Mouse (Mus musculus): ENCODE measurements around the gene Stx16.

The Stx16 gene

DNA sequence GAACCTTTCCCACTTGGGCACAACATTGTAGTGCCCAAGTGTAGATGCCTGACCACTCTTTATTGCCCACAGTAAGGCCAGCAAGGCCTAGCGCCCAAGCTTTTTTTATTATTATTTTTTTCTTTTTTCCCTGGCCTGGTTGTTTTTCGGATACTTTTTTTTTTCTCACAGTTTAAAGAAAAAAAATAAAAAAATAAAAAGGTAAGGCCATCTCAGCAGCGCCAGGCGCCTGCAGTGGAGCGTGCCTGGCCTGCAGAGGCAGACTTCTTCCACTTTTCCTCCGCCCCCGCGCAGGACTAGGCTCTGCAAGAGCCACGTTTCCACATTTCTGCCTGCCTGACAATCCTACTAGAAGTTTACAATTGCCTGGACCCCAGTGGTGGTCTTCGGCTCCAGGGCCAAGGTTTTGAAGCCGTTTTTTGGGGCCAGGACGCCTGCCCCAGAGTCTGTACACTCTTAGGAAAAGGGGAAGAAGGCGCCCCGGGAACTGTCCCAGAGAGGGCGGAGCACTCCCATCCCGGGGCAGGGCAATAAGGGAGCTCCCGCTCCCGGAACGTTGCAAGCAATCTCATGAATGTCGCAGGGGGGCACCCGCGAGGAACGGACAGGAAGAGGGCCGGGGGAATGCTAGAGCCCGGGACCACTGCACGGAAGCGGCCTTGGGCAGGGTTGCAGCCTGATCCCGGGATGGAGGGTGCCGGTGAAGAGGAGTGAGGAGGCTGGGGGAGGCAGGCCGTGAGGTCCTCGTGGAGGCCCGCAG lies at the start of gene Stx16:
Stx16 (plus strand) TSS at position 636 of the 760 bp plus-strand sequence.
- peak; percentile 96 for DNase-seq (ENCODE audit: low spot score)

DNA sequence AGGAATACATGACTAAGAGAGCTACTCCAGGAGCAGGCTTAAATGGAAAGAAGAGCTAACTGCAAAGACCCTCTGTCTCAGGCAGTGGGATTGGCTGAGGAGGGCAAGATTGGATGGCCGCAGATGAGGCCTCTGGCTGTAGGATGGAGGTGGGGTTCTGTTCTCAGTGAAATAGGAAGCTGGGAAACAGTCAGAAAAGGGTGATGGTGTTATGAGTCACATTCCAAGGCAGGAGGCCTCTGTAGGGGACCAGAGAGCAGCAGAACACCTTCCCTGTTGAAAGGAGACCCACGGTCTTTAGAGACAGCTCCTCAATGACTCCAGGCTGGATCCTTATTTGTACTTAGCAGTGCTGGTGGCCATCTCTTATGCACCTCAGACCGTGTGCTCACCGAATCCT lies 49.7 kb upstream of the Stx16 start:
- DNase-seq (ENCODE audit: low spot score) = no peak

DNA sequence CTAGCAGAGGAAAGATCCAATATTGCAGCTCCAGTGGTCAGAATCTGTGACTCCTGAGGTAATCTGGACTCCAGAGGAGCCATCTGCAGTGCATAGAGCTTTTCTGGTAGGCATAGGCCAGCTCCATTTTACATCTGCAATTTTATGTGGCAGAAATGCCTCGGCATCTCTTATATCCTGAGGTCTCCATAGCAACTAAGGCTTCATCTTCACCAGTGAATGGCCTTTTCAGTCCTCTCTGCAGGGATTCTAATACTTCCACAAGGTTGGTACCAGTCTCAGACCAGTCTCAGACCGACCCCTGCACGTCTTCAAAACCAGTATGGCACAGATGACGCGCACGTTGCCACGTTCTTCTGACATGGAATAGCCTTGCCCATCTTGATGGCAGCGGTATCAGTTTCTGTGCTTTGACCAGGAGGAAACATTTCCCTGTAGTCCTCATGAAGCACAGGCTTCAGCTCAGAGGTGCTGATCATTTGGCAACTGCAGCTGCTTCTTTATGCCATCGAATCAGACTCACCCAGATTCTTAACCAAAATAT lies 42.8 kb upstream of the Stx16 start:
- DNase-seq (ENCODE audit: low spot score) = no peak

DNA sequence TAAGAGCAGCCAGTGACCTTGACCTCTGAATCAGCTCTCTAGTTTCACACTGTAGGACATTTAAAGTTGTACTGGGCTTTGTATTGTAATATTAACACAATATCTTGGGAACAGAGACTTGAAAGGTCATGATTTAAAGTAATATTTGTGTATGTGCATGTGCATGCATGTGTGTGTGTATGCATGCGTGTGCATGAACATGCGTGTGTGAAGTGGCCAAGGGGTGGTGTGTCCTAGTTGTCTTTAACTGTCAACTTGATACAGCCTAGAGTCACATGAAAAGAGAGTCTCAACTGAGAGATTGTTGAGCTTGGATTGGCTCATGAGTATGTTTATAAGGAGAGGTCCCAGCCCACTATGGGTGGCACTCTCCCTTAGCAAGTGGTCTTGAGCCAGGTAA lies 28.5 kb upstream of the Stx16 start:
- DNase-seq (ENCODE audit: low spot score) = no peak

DNA sequence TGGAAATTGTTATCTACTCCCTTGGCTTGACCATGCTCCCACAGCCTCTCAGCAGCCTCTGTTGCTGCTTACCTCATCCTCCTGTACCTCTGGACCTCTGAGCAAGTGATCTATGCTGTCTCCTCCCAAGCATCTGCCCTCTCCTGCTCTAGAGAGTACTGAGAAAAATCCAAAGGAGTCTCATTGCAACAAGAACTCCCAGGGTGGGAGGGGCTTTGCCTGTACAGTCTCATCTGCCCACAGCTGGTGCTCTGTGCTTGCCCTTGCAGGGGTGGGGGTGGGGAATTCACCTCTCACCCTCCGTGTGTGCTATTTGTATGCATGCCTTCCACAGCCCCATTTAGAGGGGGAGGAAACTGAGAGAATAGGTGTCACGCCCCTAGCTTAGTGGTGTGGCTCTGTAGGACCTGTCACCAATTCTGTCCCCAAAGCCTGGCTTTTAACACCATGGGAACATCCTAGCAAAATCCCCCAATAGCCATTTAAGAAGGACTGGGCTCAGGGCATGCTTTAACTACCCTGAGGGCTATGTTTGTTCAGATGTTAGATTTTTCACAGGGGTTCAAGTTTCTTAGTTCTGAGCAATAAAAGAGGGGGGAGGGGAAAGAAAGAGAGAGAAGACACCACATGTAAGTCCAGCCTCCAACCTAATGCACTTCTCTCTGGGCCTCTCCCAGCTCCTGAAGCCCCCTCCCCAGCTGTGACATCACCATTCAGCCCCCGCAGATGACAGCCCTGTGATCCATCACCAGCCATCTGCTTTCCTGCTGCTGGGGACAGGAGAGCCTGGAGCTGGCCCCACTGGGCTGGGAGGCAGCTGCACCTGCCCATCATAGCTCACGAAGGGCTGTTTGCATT lies 26.4 kb upstream of the Stx16 start:
- DNase-seq (ENCODE audit: low spot score) = no peak

DNA sequence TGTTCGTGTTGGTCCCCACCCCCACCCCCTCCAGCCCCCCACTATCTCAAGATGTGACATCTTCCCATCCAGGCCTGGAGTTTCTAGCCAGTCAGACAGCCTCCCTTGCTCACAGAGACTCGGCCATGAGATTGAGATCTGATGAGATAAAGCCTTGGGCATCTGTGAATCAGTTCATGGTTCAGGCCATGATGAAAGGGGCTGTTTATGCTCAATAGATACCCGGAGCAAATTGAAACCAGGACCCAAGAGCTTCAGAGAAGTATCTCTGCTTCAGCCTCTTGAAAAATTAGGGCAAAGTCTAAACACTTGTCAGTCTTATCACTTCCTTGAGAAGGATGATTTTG lies 25.8 kb upstream of the Stx16 start:
- DNase-seq (ENCODE audit: low spot score) = no peak

DNA sequence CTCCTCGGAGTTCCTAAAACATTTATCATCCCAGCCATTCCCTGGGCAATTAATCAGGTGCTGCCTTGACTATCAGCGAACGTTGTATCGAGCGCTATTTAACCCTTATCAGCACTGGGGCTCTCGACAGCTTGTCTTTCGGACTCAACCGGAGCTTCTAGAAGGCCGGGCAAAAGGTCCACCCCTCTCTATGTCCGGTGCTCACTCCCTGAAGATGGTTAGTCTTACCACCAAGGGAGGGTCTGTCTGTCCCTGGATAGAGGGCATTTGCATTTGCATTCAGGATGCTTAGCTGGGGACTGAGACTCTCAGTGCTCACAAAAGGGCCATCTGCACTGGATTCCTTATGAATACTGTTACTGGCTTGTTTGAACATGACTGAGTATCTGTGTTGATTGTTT lies 25.0 kb upstream of the Stx16 start:
- DNase-seq (ENCODE audit: low spot score) = no peak

DNA sequence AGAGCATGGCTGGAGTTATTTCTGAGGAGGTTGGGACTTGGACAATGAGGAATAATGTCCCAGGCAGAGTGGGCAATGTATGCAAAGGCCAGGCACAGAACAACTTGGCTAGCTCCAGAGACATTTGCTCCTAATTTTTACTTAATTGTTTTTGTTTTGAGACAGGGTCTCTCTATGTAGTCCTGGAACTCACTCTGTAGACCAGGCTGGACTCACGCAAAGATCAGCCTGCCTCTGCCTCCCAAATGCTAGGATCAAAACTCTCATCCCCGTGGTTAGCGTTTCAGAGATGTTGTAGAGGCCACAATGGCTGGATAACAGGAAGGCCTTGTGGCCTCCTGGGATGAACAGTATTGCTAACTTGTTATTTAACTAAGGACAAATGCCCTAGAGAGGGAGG lies 21.6 kb upstream of the Stx16 start:
- DNase-seq (ENCODE audit: low spot score) = no peak

DNA sequence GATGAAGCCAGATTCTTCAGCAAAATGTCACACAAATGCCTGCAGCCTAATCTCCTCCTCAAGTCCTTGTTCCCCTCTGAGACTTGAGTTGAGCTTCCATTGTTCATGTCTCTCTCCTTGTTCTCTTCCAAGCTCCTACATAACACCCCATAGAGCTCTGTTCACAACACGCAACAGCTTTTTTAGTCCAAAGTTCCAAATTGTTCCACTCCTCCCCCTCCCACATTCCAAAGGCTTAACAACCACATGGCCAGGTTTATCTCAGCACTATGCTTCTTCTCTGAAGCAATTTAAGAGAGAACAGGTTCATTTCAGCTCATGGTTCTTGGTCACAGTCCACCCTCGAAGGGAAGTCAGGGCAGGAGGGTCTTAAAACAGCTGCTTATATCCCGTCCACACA lies 18.4 kb upstream of the Stx16 start:
- DNase-seq (ENCODE audit: low spot score) = no peak

DNA sequence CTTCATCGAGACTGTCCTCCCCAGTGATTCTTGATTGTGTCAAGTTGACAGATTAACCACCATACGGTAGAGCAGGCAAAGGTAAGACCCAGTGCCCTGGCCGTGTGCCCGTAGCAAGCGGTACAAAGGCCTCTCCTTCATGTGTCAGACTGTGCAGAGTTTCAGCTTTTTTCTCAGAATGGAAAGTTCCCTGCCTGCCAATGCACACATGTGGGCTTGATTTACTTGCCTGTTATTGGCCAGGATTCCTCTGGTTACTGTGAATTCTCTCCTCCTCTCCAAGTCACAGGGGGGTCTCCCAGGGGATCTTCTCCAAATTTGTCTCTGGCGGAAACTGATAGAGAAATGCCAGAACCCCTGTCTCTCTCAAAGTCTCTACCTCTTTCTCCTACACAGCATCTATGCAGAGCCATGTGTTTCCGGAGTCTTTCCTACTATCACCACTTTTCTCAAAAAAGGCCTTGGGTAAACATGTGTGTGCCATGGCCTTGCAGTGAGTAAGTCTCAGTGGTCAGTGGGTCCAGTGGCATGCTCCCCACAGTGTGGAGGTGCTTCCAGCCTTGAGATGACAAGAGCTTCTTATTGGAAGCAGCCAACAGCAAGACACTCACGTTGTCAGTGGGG lies 17.7 kb upstream of the Stx16 start:
- DNase-seq (ENCODE audit: low spot score) = no peak

DNA sequence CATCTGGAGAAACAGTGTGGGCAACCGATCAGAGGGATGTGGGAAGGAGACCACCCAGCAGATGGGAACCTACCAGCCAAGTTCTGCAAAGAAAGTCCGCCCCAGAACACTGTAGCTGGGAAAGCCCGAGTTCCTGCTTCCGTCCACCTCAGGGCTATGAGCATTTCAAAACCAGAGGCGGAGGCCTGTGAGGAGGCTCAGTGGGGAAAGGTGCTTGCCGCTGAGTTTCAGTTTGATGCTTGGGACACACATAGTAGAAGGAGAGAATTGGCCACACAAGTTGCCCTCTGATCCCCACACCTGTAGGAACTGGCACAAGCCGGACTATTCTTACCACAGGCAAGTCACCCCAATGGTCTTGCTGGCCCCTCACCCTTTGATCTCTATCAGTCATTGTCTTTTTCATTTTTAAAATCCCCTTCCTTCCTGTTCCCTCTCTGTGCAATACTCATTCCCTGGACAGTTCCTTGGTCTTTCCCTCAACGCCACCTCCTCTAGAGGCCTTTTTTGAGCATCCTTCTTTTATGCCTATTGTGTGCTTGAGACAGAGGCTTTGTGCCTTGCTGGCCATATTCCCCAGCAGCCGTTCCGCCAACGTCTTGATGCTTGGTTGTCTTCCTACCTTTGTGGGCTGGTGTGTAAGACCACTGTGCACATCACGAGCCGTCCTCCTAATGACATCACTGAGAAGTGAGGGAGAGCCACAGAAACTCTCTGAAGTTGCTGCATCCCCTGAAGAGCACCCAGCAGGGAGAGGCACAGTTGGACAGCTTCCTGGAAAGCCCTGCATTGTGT lies 16.3 kb upstream of the Stx16 start:
- no peak for DNase-seq (ENCODE audit: low spot score)

DNA sequence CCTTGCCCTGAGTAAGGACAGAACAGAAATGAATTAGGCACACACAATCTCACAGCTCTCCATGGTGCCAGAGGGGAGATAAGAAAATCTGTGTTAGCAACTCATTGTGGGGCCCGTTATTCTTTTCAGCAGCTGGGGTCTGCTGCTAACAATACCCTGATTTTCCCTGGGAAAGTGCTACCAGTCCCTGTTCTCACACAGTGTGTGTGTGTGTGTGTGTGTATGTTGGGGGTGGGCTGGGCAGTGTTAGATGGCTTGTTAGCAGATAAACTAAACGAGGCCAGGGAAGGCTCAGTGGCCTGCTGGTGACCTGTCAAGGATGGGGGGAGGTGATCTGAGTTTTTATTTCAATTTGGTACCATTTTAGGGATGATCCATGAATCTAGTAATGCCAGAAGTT lies 14.9 kb upstream of the Stx16 start:
- no peak for DNase-seq (ENCODE audit: low spot score)

DNA sequence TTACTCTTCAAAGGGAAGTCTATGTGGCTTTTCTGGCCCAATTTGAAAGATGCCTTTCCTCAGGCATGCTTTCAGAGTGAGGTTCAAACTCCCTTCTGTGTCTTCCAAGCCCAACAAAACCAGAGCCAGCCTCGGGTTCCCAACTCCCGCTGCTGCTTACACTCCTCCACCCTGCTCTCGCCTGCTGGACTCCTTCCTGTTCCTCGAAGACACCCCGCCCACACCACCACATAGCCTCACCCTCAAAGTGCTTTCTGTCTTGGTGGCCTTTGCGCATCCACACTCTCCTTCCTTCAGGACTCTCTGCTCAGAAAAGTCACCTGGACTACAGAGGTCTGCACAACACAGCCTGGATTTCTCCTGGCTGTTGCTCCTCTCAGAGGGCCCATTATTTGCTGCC lies 13.0 kb upstream of the Stx16 start:
- DNase-seq (ENCODE audit: low spot score) = no peak

DNA sequence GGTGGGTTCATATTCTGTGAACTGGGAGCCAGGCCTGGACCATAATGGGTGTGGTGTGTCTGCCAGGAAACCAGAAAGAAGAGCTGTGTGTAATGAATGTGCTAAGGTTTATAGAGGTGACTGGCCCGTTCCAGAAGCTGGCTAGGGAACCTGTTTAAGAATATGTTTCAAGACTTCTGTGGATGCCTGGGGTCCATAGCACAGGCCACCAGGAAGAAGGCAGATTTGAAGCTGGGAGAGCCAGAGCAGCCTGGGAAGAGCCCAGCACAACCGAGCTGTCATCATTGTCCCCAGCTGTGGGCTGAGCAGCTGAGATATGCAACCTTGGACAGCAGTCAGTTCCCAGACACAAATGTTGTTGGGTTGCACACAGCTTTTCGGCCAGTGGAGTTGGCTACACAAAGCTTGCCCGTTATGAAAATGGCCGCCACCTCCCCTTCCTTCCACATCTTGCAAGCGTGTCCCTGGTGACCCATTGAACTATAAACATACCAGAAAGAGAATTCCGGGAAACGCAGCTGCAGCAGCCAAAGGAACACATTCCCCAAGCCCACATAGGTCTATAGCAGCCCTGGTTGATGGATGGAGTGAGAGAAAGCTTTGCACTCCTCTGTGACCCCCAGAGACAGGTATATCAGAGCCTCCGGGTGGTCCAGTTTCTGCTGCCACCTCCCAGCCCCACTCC lies 12.4 kb upstream of the Stx16 start:
- DNase-seq (ENCODE audit: low spot score) = no peak

DNA sequence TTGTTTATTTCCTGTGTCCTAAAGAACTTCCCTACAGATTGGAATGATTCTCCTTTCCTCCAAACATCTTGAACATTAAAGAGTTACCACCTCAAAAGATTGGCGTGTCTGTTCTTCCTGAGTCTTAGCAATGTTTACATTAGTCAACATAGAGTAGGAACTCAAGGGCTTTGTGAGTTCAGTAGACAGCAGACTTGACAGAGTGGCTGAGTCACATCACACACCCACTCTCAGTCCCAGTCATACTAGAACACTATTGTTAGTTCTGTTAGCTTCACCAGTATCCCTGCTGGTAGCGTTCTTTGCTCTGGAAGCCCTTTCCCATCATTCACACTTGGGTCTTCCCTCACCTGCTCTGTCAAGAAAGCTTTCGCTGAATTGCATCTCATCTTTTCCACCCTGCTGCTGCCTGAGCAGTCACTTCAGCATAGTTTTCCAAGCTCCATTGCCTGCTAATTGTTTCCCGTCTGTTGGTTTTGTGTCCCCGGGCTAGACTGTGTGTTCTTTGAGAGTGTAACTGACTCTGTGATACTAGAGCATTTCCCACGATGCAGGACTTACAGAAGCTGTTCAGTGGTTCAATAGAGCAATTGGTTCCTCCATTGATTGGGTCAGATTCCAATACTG lies 8.2 kb upstream of the Stx16 start:
- no peak for DNase-seq (ENCODE audit: low spot score)

DNA sequence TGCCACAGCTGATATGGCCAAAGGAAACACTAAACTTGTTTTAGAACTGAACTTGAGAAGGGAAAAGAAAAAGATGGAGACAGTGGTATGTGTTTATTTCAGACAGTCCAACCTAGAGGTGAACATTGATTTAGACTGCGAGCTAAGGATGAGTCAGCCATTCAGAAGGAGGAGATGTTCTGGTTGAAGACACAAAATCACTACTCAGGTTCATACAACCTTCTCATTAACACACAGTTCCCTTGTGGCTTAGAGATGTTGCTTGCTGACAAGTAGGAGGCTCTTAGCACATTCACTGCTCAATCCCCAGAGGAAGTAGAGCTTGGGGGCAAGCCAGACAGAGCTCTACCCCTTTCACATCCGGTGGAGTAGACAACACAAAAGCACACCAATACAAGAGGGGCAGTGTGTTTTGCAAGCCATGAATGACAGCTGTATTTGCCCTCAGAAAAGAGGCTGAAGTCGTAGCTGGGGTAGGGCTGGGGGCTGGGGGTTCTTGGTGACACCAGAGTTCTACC lies 6.5 kb upstream of the Stx16 start:
- no peak for DNase-seq (ENCODE audit: low spot score)

DNA sequence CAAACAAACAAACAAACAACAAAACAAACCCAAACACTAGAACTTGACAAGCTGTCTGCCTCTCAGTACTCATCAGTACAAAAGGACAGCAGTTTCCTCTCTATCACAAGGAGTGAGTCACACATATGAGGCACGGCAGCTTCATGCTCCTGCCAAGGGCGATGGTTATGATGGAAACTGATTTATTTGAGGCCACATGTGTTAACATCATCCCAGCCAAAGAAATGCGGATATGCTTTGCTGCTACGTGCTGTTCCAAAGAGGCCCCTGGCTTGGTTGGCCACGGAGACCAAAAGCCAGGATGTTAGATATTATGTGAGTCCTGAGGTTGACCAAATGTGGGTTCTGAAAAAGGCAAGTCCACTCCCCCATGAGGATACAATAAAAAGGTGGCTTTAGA lies 4.7 kb upstream of the Stx16 start:
- DNase-seq (ENCODE audit: low spot score) = no peak

DNA sequence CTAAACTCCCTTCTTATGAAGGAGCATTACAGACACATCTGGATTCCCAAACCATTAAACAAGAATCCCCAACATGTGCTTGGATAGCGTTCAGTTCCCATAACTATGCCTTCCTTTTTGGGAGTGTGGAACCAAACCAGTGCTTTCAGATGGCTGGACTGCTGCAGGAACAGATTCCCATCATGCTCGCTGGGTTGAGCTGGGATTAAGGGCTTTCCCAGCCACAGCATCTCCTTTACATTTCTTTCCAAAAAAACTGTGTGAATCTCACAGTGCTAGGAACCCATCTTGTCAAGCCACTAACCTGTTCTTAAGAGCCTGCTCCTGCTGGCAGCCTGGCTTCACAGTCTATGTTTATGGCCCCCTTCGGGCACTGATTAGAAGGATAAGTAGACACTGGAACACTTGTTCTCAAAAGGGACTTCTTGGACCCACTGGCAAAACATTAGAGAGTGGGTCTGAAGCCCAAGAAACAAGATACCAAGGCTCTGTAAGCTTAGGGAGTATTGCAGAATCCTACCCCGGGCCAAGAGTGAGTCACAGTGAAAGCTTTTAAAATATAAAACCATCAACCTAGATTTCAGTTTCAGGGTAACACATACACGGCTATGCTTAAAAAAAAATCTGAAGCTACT lies 2.8 kb upstream of the Stx16 start:
- no peak for DNase-seq (ENCODE audit: low spot score)

DNA sequence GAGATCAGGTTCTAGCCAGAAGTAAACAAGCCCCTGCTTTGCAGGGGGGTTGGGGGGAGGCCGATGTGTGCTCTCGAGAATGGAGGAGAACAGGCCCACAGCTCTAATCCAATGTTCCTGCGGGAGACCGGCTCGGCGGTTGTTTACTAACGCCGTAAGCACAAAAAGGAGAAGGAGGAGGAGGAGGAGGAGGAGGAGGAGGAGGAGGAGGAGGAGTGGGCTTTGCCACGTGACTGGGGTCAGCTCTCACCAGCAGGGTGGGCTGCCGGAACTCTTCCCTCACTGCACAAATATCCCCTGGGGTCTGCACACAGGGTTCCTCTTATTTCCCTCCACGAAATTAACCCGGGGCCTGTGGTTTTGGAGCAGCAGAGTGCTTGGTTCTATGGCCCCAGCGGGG lies 1.5 kb upstream of the Stx16 start:
- peak; percentile 10 for DNase-seq (ENCODE audit: low spot score)

DNA sequence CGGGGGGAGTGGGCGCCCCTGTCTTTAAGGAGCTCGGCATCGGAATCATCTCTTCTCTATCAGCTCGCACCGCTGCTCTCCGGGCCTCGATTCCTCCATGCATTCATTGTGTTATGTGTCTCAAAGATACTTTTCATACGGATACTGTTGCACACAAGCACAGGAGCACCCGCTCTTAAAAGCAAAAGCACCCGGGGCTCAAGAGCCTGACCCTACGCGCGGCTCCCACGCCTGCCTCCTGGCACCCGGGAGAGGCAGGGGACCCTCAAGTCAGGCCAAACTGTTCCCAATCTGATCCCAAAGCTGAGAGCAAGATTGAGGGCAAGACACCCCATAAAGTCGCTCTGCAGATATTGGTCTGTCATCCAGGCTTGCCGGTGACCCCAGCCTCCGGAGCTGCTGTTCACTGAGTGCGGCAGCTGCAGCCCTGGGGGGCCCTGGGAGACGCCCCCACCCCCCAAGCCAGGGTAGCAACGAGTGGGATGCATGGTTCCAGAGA lies 987 bp upstream of the Stx16 start:
- DNase-seq (ENCODE audit: low spot score) = peak; percentile 22
